Mouse (Mus musculus): Measurements from ENCODE around the gene Plcl1. TPM values are rescaled to one million over a fixed set of nuclear protein-coding genes. Genes with fewer than 3 reads are reported as not detected.

Plcl1 gene
- polyA plus RNA-seq (2015; fragmentation: Nextera tagmentation; extraction: Ambion mirVana) = 4.1 and 4.4 TPM in 2 replicates

DNA sequence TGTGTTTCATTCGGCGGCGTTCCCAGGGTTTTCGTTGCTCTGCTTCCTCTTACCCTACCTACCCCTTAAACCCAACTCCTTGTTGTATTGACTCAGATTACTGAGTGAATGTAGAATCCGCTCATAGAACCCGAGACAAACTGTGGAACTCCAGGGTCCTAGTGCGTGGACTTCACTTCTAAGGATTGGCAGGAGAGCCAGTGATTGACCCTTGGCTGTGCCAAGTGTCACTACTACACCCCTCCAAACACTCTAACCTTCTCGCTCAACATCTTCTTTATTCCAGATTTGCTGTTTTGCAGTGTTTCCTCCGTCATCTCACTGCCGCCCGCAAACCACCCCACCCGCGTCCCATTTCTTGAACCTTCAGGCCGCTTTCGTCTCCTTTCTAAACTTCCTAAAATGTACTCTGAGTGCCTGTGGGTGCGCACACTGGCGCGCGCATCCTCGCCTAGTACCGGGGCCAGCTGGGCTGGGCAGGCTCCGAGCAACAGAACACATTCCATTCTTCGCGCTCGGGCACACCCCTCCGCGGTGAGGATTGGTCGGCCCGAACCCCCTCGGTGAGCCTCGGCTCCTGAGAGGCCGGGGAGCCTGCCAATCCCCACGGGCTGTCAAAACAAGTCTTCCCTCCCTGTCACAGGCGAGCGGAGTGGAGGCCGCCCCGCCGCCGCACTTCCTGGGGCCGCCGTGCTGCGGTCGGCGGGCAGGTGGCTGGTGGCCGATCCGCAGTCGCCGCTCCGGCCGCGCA is at the start of gene Plcl1:
Plcl1 (plus strand) TSS at position 650 of the 751 bp plus-strand sequence.
- peak; percentile 99 for ATAC-seq
- Histone ChIP-seq H3K36me3 (ENCODE audit: control insufficient read depth, insufficient read depth, low read length) (no peaks in the 10 kb centered on the region), H3K4me3 (ENCODE audit: low read depth, low read length) (peak within 1 kb of the TSS; percentile 90), H3K4me2 (ENCODE audit: low read length) (peak within 1 kb of the TSS; percentile 94), H3K4me1 (ENCODE audit: control insufficient read depth, insufficient read depth, low read length) (peaks cover 19% of the 10 kb centered on the region), H3K27ac (ENCODE audit: low read length) (peak within 1 kb of the TSS; percentile 77), H3K27me3 (ENCODE audit: control insufficient read depth, insufficient read depth, low read depth, low read length) (peaks cover 2% of the 10 kb centered on the region; the same call in 1 of the 2 replicates), H3K9me3 (replicated peaks; ENCODE audit: control insufficient read depth, low read length, poor library complexity, severe bottlenecking) (no peaks in the 10 kb centered on the region), H3K9ac (ENCODE audit: low read depth, low read length) (peak within 1 kb of the TSS; percentile 87)
- WGBS = 2% methylated on average over 44 of the region's 51 CpGs

DNA sequence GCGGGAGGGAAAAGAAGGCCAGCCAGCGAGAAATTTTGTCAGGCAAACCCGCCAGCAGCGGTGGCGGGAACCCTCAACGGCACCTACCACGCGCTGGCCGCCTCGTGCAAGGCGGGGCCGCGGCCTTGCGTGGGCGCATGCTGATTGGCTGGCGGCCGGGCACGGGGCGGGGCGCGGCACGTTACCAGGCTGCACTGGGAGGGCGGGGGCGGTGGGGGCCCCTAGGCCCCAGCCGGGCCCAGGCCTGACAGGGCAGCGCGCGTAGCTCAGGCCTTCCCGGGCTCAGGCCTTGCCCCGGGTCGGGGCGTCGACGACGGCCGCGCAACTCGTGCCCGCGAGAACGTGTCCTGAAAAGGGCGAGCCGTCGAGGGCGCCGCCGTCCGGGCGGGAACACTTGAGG is 43.1 kb upstream of the Plcl1 start:
- WGBS = 53% methylated on average over 28 of the region's 49 CpGs
- no peaks in the 10 kb centered on the region for H3K36me3 ChIP-seq (ENCODE audit: control insufficient read depth, insufficient read depth, low read length)
- H3K9me3 ChIP-seq (replicated peaks; ENCODE audit: control insufficient read depth, low read length, poor library complexity, severe bottlenecking) = peaks cover 6% of the 10 kb centered on the region; the same call in 1 of the 2 replicates
- ATAC-seq = peak; percentile 47; the same call in 1 of the 2 replicates
- peaks cover 15% of the 10 kb centered on the region for H3K27me3 ChIP-seq (ENCODE audit: control insufficient read depth, insufficient read depth, low read depth, low read length)
- peak overlapping the region; percentile 71; the same call in 1 of the 2 replicates for H3K4me2 ChIP-seq (ENCODE audit: low read length)
- H3K9ac ChIP-seq (ENCODE audit: low read depth, low read length) = no peak overlapping the region
- H3K4me3 ChIP-seq (ENCODE audit: low read depth, low read length) = peak overlapping the region; percentile 56
- no peak overlapping the region for H3K27ac ChIP-seq (ENCODE audit: low read length)
- H3K4me1 ChIP-seq (ENCODE audit: control insufficient read depth, insufficient read depth, low read length) = peaks cover 5% of the 10 kb centered on the region

DNA sequence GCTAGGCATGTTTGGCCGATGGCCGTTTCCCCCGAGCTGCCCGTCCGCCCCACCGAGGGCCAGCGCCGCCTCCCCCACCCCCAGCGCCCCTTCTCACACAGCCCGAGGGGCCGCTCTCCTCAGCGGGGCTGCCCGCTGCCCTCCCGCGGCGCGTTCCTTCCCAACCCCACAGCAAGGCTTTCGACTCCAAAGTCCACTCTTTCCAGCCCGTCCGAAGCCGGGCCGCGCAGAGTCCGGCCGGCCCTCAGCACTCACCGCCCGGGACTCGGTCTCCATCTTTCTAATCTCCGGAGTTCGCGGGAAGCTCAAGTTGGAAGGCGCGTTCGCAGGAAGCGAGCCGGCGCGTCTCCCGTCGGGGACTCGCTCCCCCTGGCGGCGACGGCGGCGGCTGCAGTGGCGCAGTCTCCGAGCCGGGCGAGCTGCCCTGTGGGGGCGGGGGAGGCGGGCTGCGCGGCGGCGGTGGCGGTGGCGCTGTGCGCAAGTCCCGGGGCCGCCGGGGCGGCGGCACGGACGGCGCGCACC is 42.6 kb upstream of the Plcl1 start, which contains the start of gene Boll:
Boll (minus strand) TSS at position 426 of the 522 bp plus-strand sequence.
- Histone ChIP-seq H3K36me3 (ENCODE audit: control insufficient read depth, insufficient read depth, low read length) (no peaks in the 10 kb centered on the region), H3K9ac (ENCODE audit: low read depth, low read length) (0 out of 2 replicates have a peak within 1 kb of the TSS, but pooled peaks have one; percentile 20), H3K4me2 (ENCODE audit: low read length) (peak within 1 kb of the TSS; percentile 71), H3K27ac (ENCODE audit: low read length) (no peak within 1 kb of the TSS), H3K4me1 (ENCODE audit: control insufficient read depth, insufficient read depth, low read length) (peaks cover 5% of the 10 kb centered on the region), H3K4me3 (ENCODE audit: low read depth, low read length) (peak within 1 kb of the TSS; percentile 56), H3K27me3 (ENCODE audit: control insufficient read depth, insufficient read depth, low read depth, low read length) (peaks cover 15% of the 10 kb centered on the region), H3K9me3 (replicated peaks; ENCODE audit: control insufficient read depth, low read length, poor library complexity, severe bottlenecking) (peaks cover 6% of the 10 kb centered on the region; the same call in 1 of the 2 replicates)
- WGBS = 13% methylated on average over 61 of the region's 68 CpGs
- ATAC-seq = peak; percentile 92

DNA sequence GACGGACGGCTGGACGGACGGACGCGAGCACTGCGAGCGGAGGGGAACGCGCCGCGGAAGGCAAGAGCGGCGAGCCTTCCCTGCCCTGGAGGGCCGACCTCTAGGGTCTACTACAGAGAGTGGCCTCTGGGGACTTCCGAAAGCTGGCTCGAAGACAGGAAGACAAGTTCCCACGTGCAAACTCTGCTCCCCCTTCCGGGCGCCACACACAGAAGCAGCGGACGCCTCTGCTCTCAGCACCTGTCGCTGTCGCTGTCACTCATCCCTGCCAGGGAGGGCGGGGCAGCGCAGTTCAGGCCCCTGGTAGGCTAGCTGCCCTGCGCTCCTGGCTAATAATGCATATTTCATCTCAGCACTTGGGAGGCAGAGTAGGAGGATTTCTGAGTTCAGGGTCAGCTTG is 42.1 kb upstream of the Plcl1 start:
- peak overlapping the region; percentile 71 for H3K4me2 ChIP-seq (ENCODE audit: low read length)
- H3K9me3 ChIP-seq (replicated peaks; ENCODE audit: control insufficient read depth, low read length, poor library complexity, severe bottlenecking) = peaks cover 6% of the 10 kb centered on the region; the same call in 1 of the 2 replicates
- H3K27me3 ChIP-seq (ENCODE audit: control insufficient read depth, insufficient read depth, low read depth, low read length) = peaks cover 15% of the 10 kb centered on the region
- no peak overlapping the region for H3K27ac ChIP-seq (ENCODE audit: low read length)
- peak overlapping the region; percentile 56 for H3K4me3 ChIP-seq (ENCODE audit: low read depth, low read length)
- under 1% methylated on average over 19 of the region's 27 CpGs for WGBS
- peak; percentile 94 for ATAC-seq
- H3K36me3 ChIP-seq (ENCODE audit: control insufficient read depth, insufficient read depth, low read length) = no peaks in the 10 kb centered on the region
- peaks cover 5% of the 10 kb centered on the region for H3K4me1 ChIP-seq (ENCODE audit: control insufficient read depth, insufficient read depth, low read length)
- H3K9ac ChIP-seq (ENCODE audit: low read depth, low read length) = 0 out of 2 replicates have a peak overlapping the region, but pooled peaks have one; percentile 20

DNA sequence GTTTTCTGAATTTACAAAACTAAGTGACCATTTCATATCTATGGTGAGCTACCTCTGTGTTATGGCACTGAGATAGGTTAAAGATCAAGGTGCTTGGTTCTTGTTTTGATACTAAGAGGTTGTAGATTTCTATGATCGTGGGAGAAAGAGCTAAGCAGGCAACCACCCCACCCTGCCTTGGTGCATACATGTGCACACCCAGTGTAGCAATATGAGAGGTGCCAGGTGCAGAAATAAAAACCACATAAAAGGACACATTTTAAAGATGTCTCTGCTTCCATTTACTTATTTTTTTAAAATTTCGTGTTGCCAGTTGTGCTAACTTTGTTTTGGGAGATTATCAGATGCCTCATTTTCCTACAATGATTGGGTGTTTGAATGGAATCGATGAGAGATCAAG is 33.1 kb upstream of the Plcl1 start:
- Histone ChIP-seq H3K36me3 (ENCODE audit: control insufficient read depth, insufficient read depth, low read length) (no peaks in the 10 kb centered on the region), H3K4me1 (ENCODE audit: control insufficient read depth, insufficient read depth, low read length) (no peaks in the 10 kb centered on the region), H3K9me3 (replicated peaks; ENCODE audit: control insufficient read depth, low read length, poor library complexity, severe bottlenecking) (no peaks in the 10 kb centered on the region), H3K27ac (ENCODE audit: low read length) (no peak overlapping the region), H3K9ac (ENCODE audit: low read depth, low read length) (no peak overlapping the region), H3K4me2 (ENCODE audit: low read length) (no peak overlapping the region), H3K27me3 (ENCODE audit: control insufficient read depth, insufficient read depth, low read depth, low read length) (no peaks in the 10 kb centered on the region), H3K4me3 (ENCODE audit: low read depth, low read length) (no peak overlapping the region)
- no peak for ATAC-seq
- 94% methylated on average over 3 of the region's 3 CpGs for WGBS

DNA sequence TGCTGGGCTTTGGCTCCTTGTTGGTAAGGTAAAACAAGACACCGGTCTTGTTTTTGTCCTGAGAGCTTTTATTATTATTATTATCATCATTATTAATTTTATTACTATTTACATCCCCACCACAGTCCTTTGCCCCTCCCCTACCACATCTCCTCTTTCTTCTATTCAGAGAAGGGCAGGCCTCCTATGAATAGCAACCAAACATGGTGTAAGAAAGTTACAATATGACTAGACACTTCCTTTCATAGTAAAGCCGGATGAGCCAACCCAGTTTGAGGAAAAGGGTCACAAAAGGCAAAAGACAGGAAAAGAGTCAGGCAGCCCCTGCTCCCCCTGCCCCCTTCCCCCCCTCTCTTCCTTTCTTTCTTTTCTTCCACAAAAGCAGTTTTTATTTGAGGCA is 25.2 kb upstream of the Plcl1 start:
- Histone ChIP-seq H3K27ac (ENCODE audit: low read length) (no peak overlapping the region), H3K4me3 (ENCODE audit: low read depth, low read length) (no peak overlapping the region), H3K9me3 (replicated peaks; ENCODE audit: control insufficient read depth, low read length, poor library complexity, severe bottlenecking) (no peaks in the 10 kb centered on the region), H3K4me1 (ENCODE audit: control insufficient read depth, insufficient read depth, low read length) (no peaks in the 10 kb centered on the region), H3K36me3 (ENCODE audit: control insufficient read depth, insufficient read depth, low read length) (no peaks in the 10 kb centered on the region), H3K4me2 (ENCODE audit: low read length) (no peak overlapping the region), H3K9ac (ENCODE audit: low read depth, low read length) (no peak overlapping the region), H3K27me3 (ENCODE audit: control insufficient read depth, insufficient read depth, low read depth, low read length) (no peaks in the 10 kb centered on the region)
- ATAC-seq = no peak
- 74% methylated on average over 2 of the region's 2 CpGs for WGBS

DNA sequence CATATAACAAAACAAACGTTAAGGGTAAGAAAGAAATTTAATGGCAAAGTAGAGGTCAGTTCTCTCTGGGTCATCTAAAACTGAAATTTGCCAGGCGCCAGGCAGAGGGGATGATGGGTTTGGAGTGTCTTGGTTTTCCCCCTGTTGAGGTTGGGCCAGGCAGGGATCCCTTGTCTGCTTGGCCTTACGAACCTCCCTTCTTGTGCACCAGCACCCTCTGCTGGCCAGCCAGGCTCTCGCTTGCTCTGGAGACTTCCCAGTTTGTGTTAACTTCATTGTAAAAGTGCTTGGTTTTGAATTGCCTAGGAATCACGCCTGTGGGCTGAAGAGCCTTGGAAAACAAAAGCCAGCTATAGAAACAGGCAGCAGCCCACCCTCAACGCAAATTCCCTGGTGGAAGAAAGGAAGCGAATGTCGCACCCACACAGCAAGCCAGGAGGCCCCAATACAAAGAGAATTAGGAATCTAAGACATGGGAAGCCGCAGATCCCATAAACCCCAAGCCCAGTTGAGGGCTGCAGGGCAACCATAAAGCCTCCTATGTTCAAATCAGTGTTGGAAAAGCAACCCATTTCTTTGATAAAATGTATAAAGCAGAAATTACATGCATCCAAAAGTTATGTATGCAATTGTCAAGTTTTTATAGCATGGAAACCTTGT is 22.5 kb upstream of the Plcl1 start:
- Histone ChIP-seq H3K9me3 (replicated peaks; ENCODE audit: control insufficient read depth, low read length, poor library complexity, severe bottlenecking) (no peaks in the 10 kb centered on the region), H3K4me2 (ENCODE audit: low read length) (no peak overlapping the region), H3K27ac (ENCODE audit: low read length) (no peak overlapping the region), H3K4me1 (ENCODE audit: control insufficient read depth, insufficient read depth, low read length) (no peaks in the 10 kb centered on the region), H3K27me3 (ENCODE audit: control insufficient read depth, insufficient read depth, low read depth, low read length) (no peaks in the 10 kb centered on the region), H3K36me3 (ENCODE audit: control insufficient read depth, insufficient read depth, low read length) (no peaks in the 10 kb centered on the region), H3K4me3 (ENCODE audit: low read depth, low read length) (no peak overlapping the region), H3K9ac (ENCODE audit: low read depth, low read length) (no peak overlapping the region)
- WGBS = 9% methylated on average over 9 of the region's 9 CpGs
- peak; percentile 80 for ATAC-seq

DNA sequence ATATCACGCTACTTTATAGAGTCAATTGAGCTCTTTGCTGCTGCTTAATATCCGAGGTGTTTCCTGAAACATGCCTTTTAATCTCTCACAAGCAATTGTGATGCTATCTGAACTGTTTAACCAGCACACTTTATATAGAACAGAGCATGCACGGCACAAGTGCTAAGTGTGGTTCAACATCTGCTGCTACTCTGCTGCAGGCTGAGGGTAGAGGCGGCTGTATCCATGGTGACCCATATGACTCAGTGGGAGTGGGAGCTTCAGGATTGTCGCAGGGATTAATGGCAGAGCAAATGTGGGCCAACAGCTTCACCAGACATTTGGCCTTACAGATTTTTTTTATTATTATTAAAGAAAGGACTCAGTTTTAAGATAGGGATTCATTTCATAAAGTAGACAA is 5.8 kb upstream of the Plcl1 start:
- H3K4me3 ChIP-seq (ENCODE audit: low read depth, low read length) = no peak overlapping the region
- H3K4me1 ChIP-seq (ENCODE audit: control insufficient read depth, insufficient read depth, low read length) = peaks cover 4% of the 10 kb centered on the region
- no peak overlapping the region for H3K4me2 ChIP-seq (ENCODE audit: low read length)
- H3K9ac ChIP-seq (ENCODE audit: low read depth, low read length) = no peak overlapping the region
- peak; percentile 78 for ATAC-seq
- H3K27ac ChIP-seq (ENCODE audit: low read length) = no peak overlapping the region
- 24% methylated on average over 5 of the region's 5 CpGs for WGBS
- H3K36me3 ChIP-seq (ENCODE audit: control insufficient read depth, insufficient read depth, low read length) = no peaks in the 10 kb centered on the region
- peaks cover 2% of the 10 kb centered on the region; the same call in 1 of the 2 replicates for H3K27me3 ChIP-seq (ENCODE audit: control insufficient read depth, insufficient read depth, low read depth, low read length)
- H3K9me3 ChIP-seq (replicated peaks; ENCODE audit: control insufficient read depth, low read length, poor library complexity, severe bottlenecking) = no peaks in the 10 kb centered on the region

Measured in midbrain, embryonic 16.5 days (tissue).